Mouse (Mus musculus) heart, embryonic 11.5 days (tissue): ENCODE measurements around the gene Ddn. TPM values are rescaled to one million over a fixed set of nuclear protein-coding genes. Genes with fewer than 3 reads are reported as not detected.
"Not testable (repeated sequence)": the region's sequence is repeated elsewhere in the genome, so short reads cannot be mapped to it uniquely, and the experiment has no call there.

Experiments used
- ATAC-seq: fragments of 200-750 bp; cut with Nextera tagmentation; replicated peaks from 2 replicates; pipeline ENCODE4 v1.8.0; 2017; ENCODE audit warnings: moderate library complexity; ENCODE audit not compliant: insufficient number of reproducible peaks, low FRiP score, low TSS enrichment
- H3K27ac ChIP-seq: fragments of 300-500 bp; sonication (generic); 2 replicates; pipeline ENCODE4 v1.5.1; 2014; ENCODE audit warnings: mild to moderate bottlenecking, low read depth, low read length
- H3K27me3 ChIP-seq: fragments of 300-500 bp; sonication (generic); 2 replicates; pipeline ENCODE4 v1.6.1; 2014; ENCODE audit warnings: mild to moderate bottlenecking, low read length, mixed read lengths; ENCODE audit not compliant: control insufficient read depth, insufficient read depth
- H3K36me3 ChIP-seq: fragments of 300-500 bp; sonication (generic); 2 replicates; pipeline ENCODE4 v1.6.1; 2014; ENCODE audit warnings: mild to moderate bottlenecking, low read length, moderate library complexity, mixed read lengths; ENCODE audit not compliant: control insufficient read depth, insufficient read depth
- H3K4me1 ChIP-seq: fragments of 300-500 bp; sonication (generic); 2 replicates; pipeline ENCODE4 v1.6.1; 2014; ENCODE audit warnings: low read length; ENCODE audit not compliant: control insufficient read depth, insufficient read depth
- H3K4me2 ChIP-seq: fragments of 300-500 bp; sonication (generic); 2 replicates; pipeline ENCODE4 v1.6.1; 2014; ENCODE audit warnings: mild to moderate bottlenecking, moderate library complexity
- H3K4me3 ChIP-seq: fragments of 300-500 bp; sonication (generic); 2 replicates; pipeline ENCODE4 v1.5.1; 2014; ENCODE audit warnings: low read depth, low read length
- H3K9ac ChIP-seq: fragments of 300-500 bp; sonication (generic); 2 replicates; pipeline ENCODE4 v1.6.1; 2014; ENCODE audit warnings: mild to moderate bottlenecking, low read depth, low read length, moderate library complexity
- H3K9me3 ChIP-seq: fragments of 300-500 bp; sonication (generic); replicated peaks from 2 replicates; pipeline ENCODE4 v1.6.1; 2016; ENCODE audit warnings: low read length; ENCODE audit not compliant: control insufficient read depth
- WGBS: fragments of 180-500 bp; shearing (Covaris S2); extraction: QIAGEN DNeasy Blood & Tissue Kit; methylation state at CpG from one replicate; pipeline ENCODE4 v1.1.7; 2014; ENCODE audit not compliant: insufficient replicate concordance; 5-methylcytosine and 5-hydroxymethylcytosine counted together
- polyA plus RNA-seq: library from polyadenylated mRNA; unstranded; fragments of >200 nt; fragmentation: Nextera tagmentation; extraction: Ambion mirVana; gene quantifications from 2 replicates; pipeline ENCODE4 v1.2.1, GENCODE M21; 2014

Gene Ddn
- polyA plus RNA-seq, 1 experiment from 2014 or later = 0.11 TPM

GRCm38 (mm10) chr15:98822147-98822546 is 12.9 kb upstream of the Ddn start:
- H3K4me3 ChIP-seq = no peak overlapping the region
- no peaks in the 10 kb centered on the region for H3K27me3 ChIP-seq
- peaks cover 11% of the 10 kb centered on the region; the same call in 1 of the 2 replicates for H3K36me3 ChIP-seq
- H3K9me3 ChIP-seq = no peaks in the 10 kb centered on the region
- H3K27ac ChIP-seq = no peak overlapping the region
- WGBS = 93% methylated on average over 5 of the region's 5 CpGs
- no peak overlapping the region for H3K9ac ChIP-seq
- ATAC-seq = no peak
- peaks cover 11% of the 10 kb centered on the region for H3K4me1 ChIP-seq
- no peak overlapping the region for H3K4me2 ChIP-seq

GRCm38 (mm10) chr15:98821403-98821802 is 12.1 kb upstream of the Ddn start:
- H3K36me3 ChIP-seq = peaks cover 14% of the 10 kb centered on the region; the same call in 1 of the 2 replicates
- H3K9ac ChIP-seq = no peak overlapping the region
- no peaks in the 10 kb centered on the region for H3K27me3 ChIP-seq
- no peak overlapping the region for H3K4me2 ChIP-seq
- no peak overlapping the region for H3K27ac ChIP-seq
- WGBS = 34% methylated on average over 10 of the region's 10 CpGs
- H3K4me1 ChIP-seq = peaks cover 8% of the 10 kb centered on the region
- no peak for ATAC-seq
- no peak overlapping the region for H3K4me3 ChIP-seq
- H3K9me3 ChIP-seq = no peaks in the 10 kb centered on the region

- Histone ChIP-seq H3K27me3 (no peaks in the 10 kb centered on the region), H3K36me3 (peaks cover 14% of the 10 kb centered on the region; the same call in 1 of the 2 replicates), H3K27ac (0 out of 2 replicates have a peak overlapping the region, but pooled peaks have one; percentile 3), H3K4me3 (no peak overlapping the region), H3K4me1 (peaks cover 8% of the 10 kb centered on the region), H3K4me2 (no peak overlapping the region), H3K9ac (no peak overlapping the region), H3K9me3 (no peaks in the 10 kb centered on the region)
- no peak for ATAC-seq
- WGBS = 74% methylated on average over 4 of the region's 4 CpGs
These were observed 11.6 kb upstream of the Ddn start for GRCm38 (mm10) chr15:98820937-98821336.

- Histone ChIP-seq H3K9me3 (no peaks in the 10 kb centered on the region), H3K4me3 (no peak overlapping the region), H3K27ac (no peak overlapping the region), H3K9ac (no peak overlapping the region), H3K4me2 (no peak overlapping the region), H3K36me3 (peaks cover 19% of the 10 kb centered on the region), H3K27me3 (no peaks in the 10 kb centered on the region), H3K4me1 (peaks cover 8% of the 10 kb centered on the region)
- no peak for ATAC-seq
- WGBS = 89% methylated on average over 7 of the region's 7 CpGs
These were observed 8.9 kb upstream of the Ddn start for GRCm38 (mm10) chr15:98818171-98818570.

- peaks cover 22% of the 10 kb centered on the region for H3K27me3 ChIP-seq
- H3K9ac ChIP-seq = no peak overlapping the region
- H3K4me2 ChIP-seq = no peak overlapping the region
- peaks cover 16% of the 10 kb centered on the region for H3K4me1 ChIP-seq
- H3K27ac ChIP-seq = no peak overlapping the region
- WGBS = 81% methylated on average over 20 of the region's 20 CpGs
- no peak overlapping the region for H3K4me3 ChIP-seq
- ATAC-seq = no peak
- peaks cover 27% of the 10 kb centered on the region for H3K36me3 ChIP-seq
- no peaks in the 10 kb centered on the region for H3K9me3 ChIP-seq
These were observed 3.6 kb upstream of the Ddn start for GRCm38 (mm10) chr15:98812741-98813424.

GRCm38 (mm10) chr15:98810212-98810611 is 922 bp upstream of the Ddn start:
- not testable (repeated sequence) for H3K27ac ChIP-seq, H3K9ac ChIP-seq, H3K9me3 ChIP-seq, ATAC-seq, H3K4me3 ChIP-seq, H3K4me2 ChIP-seq
- peaks cover 38% of the 10 kb centered on the region for H3K4me1 ChIP-seq
- 74% methylated on average over 6 of the region's 6 CpGs for WGBS
- peaks cover 24% of the 10 kb centered on the region for H3K36me3 ChIP-seq
- peaks cover 49% of the 10 kb centered on the region for H3K27me3 ChIP-seq

GRCm38 (mm10) chr15:98808651-98809134 is 597 bp downstream of the Ddn start:
- peak overlapping the region; percentile 41 for H3K4me3 ChIP-seq
- WGBS = 8% methylated on average over 6 of the region's 6 CpGs

GRCm38 (mm10) chr15:98807895-98808650 is 1.2 kb downstream of the Ddn start:
- H3K27me3 ChIP-seq = peaks cover 70% of the 10 kb centered on the region
- H3K4me1 ChIP-seq = peaks cover 48% of the 10 kb centered on the region
- no peak overlapping the region for H3K9ac ChIP-seq
- no peaks in the 10 kb centered on the region for H3K9me3 ChIP-seq
- H3K27ac ChIP-seq = no peak overlapping the region
- peak overlapping the region; percentile 74 for H3K4me2 ChIP-seq
- WGBS = 2% methylated on average over 25 of the region's 34 CpGs
- H3K4me3 ChIP-seq = peak overlapping the region; percentile 41
- peaks cover 9% of the 10 kb centered on the region for H3K36me3 ChIP-seq
- ATAC-seq = peak; percentile 20; the same call in 1 of the 2 replicates

More at GRCm38 (mm10) chr15:98808651-98809134, 597 bp downstream of the Ddn start:
- ATAC-seq = no peak
- Histone ChIP-seq H3K4me1 (peaks cover 44% of the 10 kb centered on the region), H3K9ac (no peak overlapping the region), H3K36me3 (peaks cover 13% of the 10 kb centered on the region), H3K9me3 (no peaks in the 10 kb centered on the region), H3K27ac (no peak overlapping the region), H3K4me2 (peak overlapping the region; percentile 74), H3K27me3 (peaks cover 64% of the 10 kb centered on the region)
